Mouse (Mus musculus): ENCODE results near the gene Nab2. TPM values are rescaled to one million over a fixed set of nuclear protein-coding genes. Genes with fewer than 3 reads are reported as not detected.

The Nab2 gene
- polyA plus RNA-seq, 1 experiment from 2014 or later: 4.0 TPM

DNA sequence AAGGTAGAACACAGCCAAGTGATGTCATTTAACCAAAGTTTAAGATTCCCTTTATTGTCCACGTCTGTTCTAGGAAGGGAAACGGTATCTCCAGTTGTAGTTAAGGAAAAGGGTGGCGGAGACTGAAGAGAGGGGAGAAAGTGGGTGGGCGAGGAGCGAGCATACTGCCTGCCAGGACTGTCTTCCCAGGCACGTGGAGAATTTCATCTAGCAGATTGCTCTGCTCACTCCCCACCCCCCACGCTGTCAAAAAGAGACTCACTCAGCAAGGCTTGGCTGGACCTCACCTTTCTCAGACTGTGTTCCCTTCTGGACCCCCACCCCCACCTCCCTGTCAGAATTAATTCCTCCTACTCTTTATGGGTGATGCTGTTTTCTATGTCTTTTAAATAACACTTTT is 802 bp upstream of the Nab2 start:
- peaks cover 61% of the 10 kb centered on the region for H3K27me3 ChIP-seq
- no peak for ATAC-seq (ENCODE audit: low read depth)
- no peaks in the 10 kb centered on the region for H3K36me3 ChIP-seq
- no peak overlapping the region for H3K4me3 ChIP-seq
- no peaks in the 10 kb centered on the region for H3K9me3 ChIP-seq
- H3K4me2 ChIP-seq: peak overlapping the region; percentile 83
- peaks cover 53% of the 10 kb centered on the region for H3K4me1 ChIP-seq (replicated peaks)
- WGBS: 32% methylated on average over 7 of the region's 7 CpGs
- no peak overlapping the region for H3K9ac ChIP-seq
- no peak overlapping the region; the same call in 1 of the 2 replicates for H3K27ac ChIP-seq (replicated peaks)

DNA sequence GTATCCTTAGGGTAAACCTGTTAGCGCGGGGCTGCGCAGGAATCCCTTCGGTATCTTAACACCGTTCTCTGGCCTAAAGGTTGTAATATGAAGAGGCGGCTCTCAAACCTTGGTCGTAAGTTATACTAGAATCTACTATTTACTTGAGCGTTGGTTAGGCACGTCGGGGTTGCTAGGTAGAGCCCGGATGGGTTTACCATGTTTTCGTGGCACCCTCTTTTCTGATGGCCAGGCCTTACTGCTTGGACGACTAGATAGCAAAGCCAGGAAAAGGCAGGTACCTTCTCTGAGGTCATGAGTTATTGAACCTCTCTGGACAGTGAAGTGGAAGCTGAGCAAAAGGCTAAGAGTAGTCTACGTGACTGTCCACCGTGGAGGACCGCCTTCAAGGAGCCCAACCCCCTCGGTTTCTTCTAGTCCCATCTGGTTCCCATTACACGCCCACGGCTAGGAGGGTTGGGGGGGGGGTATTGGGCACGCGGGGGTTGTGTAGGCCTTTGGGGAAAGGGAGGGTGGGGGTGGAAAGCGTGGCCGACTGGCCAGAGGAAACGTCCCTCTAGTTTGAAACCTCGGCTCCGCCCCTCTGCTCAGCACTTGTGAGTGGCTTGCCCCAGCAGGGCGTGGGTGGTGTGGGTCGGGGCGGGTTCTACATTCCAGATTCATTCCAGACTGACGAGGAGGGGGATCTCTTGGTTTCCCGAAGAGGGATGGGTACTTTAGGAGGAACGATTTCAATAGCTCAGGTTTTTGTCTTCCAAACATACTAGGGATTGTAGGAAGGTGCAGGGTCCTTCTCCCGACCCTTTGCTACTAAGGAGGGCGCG is 887 bp downstream of the Nab2 start:
- Histone ChIP-seq H3K9me3 (no peaks in the 10 kb centered on the region), H3K4me2 (peak overlapping the region; percentile 83), H3K27ac (replicated peaks) (peak overlapping the region; percentile 78), H3K4me1 (replicated peaks) (peaks cover 68% of the 10 kb centered on the region), H3K9ac (peak overlapping the region; percentile 72), H3K4me3 (peak overlapping the region; percentile 54), H3K36me3 (no peaks in the 10 kb centered on the region), H3K27me3 (peaks cover 78% of the 10 kb centered on the region)
- peak; percentile 34 for ATAC-seq (ENCODE audit: low read depth)
- 2% methylated on average over 35 of the region's 35 CpGs for WGBS

DNA sequence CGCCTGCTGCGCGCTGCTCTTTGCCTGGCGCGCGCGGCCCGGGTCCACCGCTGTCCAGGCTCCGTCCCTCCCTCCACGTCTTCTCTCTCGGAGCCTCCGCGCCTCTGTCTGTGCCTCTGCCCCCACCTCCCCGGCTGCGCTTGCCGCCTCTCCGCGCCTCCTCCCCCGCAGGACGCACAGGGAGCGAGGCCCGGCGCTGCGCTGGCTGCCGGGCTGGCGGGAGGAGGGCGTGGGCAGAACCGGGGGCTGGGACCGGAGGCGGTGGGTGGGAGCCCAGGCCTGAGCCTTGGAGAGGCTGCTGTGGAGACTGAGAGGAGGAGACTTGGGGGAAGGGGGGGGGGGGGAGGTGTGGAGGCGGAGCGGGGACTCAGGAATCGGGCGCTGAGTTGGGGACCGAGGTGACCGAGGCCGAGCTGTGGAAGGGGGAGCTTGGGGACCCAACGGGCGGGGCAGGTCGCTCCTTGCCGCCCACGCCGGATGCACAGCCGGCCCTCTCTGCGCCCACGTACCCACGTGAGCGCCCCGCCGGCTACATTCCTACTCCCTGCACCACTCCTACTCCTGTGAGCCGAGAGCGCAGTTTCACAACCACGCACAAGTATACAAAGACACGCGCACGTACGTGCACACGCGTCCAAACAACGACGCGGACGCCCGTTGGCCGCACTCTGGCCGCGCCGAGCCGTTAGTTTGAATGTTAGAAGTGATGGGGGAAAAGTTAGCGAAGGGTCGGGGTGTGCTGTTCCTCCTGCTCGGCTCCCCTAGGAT is 1.7 kb downstream of the Nab2 start, which contains the start of gene Nemp1:
Nemp1 (plus strand) TSS at position 401 of the 768 bp plus-strand sequence.
- Histone ChIP-seq H3K36me3 (no peaks in the 10 kb centered on the region), H3K27me3 (peaks cover 86% of the 10 kb centered on the region), H3K9me3 (no peaks in the 10 kb centered on the region), H3K4me1 (replicated peaks) (peaks cover 76% of the 10 kb centered on the region), H3K27ac (replicated peaks) (peak within 1 kb of the TSS; percentile 78), H3K4me3 (peak within 1 kb of the TSS; percentile 54), H3K9ac (peak within 1 kb of the TSS; percentile 72), H3K4me2 (peak within 1 kb of the TSS; percentile 83)
- ATAC-seq (ENCODE audit: low read depth): peak; percentile 44
- under 1% methylated on average over 69 of the region's 73 CpGs for WGBS

DNA sequence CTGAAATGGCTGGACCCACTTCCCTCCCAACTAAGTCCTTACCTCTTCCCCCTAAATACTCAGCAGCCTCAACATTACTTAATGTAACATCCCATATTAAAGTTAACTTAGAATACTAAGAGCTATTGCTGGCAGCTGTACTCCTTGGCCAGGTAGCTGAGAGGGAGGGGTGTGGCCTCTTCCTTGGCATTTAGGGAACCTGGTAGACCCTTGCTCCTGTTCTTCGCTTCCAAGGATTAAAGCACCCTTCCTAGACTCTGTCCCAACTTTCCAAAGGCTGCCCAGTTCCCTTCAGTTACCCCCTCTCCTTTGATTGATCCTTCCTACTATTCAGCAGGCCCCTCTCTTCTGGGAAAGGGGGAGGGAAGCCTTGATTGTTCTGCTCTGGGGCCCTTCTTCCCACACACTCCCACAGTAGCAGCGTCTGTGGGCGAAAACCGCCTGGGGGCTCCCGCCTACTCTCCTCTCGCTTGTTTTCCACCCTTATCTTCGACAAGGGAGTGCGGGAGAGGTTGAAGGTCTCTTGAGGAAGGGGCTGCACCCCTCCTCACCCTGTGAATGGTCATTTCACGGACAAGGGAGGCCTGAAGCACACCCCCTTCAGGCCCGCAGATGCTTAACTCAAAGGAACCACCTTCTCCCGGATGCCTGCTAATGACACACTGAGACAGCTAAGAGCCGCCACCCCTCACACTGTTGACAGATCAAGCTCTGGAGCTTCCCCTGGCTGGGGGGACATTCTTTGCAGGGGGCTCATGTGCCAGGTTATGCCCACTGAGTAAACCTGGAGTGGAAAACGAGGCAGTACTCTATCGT is 2.8 kb downstream of the Nab2 start:
- Histone ChIP-seq H3K9me3 (no peaks in the 10 kb centered on the region), H3K9ac (peak overlapping the region; percentile 72), H3K4me1 (replicated peaks) (peaks cover 81% of the 10 kb centered on the region), H3K4me2 (peak overlapping the region; percentile 83), H3K27ac (replicated peaks) (peak overlapping the region; percentile 75), H3K27me3 (peaks cover 97% of the 10 kb centered on the region), H3K4me3 (peak overlapping the region; percentile 54), H3K36me3 (no peaks in the 10 kb centered on the region)
- ATAC-seq (ENCODE audit: low read depth): no peak
- WGBS: 4% methylated on average over 14 of the region's 14 CpGs

DNA sequence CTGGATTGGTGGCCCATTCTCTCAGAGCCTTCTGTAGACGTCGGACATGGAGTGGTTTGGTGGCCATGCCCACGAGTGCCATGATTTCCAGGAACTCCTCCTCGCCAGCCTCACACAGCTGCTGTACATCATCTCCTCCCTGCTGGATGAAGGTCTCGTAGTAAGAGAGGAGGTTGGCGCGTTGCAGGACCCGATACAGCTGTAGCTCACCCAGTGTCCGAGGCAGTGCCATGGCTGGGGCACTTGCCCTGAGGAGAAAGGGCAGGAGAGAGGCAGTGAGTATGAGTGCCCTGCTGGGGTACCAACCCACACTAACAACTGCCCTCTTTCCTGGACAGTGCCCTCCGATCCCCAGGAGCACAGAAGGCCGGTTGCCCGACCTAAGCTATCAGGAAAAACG is 3.5 kb downstream of the Nab2 start:
- Histone ChIP-seq H3K9me3 (no peaks in the 10 kb centered on the region), H3K9ac (peak overlapping the region; percentile 72; the same call in 1 of the 2 replicates), H3K4me3 (peak overlapping the region; percentile 54), H3K27me3 (peaks cover 100% of the 10 kb centered on the region), H3K4me1 (replicated peaks) (peaks cover 81% of the 10 kb centered on the region), H3K27ac (replicated peaks) (no peak overlapping the region), H3K36me3 (no peaks in the 10 kb centered on the region), H3K4me2 (peak overlapping the region; percentile 83)
- 8% methylated on average over 13 of the region's 13 CpGs for WGBS
- ATAC-seq (ENCODE audit: low read depth): no peak

DNA sequence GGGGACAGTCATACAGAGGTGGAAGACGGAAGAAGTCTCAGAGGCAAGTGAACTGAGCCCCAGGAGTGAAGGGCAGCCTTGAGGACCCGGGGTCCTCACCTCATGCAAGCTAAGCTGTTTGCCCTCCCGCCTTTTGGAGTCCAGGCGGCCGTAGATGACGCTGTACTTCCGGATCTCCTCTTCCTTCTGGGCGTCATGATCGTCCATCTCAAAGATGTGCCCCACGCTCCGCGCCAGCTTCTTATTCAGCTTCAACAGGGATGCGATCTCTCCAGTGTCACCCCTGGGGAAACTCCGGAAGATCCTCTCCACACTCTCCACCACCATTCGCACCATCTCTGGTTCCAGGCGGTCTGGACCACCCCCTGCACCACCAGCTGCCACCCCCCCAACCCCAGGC is 4.2 kb downstream of the Nab2 start:
- peak overlapping the region; percentile 83 for H3K4me2 ChIP-seq
- ATAC-seq (ENCODE audit: low read depth): no peak
- WGBS: 9% methylated on average over 16 of the region's 16 CpGs
- peaks cover 100% of the 10 kb centered on the region for H3K27me3 ChIP-seq
- no peak overlapping the region for H3K27ac ChIP-seq (replicated peaks)
- H3K36me3 ChIP-seq: no peaks in the 10 kb centered on the region
- no peaks in the 10 kb centered on the region for H3K9me3 ChIP-seq
- H3K9ac ChIP-seq: 0 out of 2 replicates have a peak overlapping the region, but pooled peaks have one; percentile 18
- H3K4me1 ChIP-seq (replicated peaks): peaks cover 78% of the 10 kb centered on the region
- 0 out of 2 replicates have a peak overlapping the region, but pooled peaks have one; percentile 54 for H3K4me3 ChIP-seq

DNA sequence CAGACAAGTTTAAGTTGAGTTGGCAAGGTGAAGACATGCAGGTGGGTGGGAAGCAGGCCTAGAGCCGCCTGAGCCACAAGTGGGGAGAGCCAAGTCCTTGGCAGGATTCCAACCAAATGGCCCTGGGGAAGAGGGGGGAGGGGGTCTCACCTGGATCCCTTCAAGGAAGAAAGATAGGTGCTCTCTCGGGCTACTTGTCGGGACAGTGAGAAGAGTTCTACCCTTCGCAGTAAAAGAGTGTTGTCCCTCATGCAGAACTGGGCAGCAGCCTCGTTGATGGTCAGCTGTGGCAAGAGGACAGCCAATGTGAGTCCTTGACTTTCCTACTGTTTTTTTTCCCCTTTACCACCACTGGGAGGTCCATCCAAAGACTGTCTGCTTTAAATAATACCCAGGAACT is 4.8 kb downstream of the Nab2 start:
- Histone ChIP-seq H3K4me1 (replicated peaks) (peaks cover 72% of the 10 kb centered on the region), H3K4me2 (peak overlapping the region; percentile 83; the same call in 1 of the 2 replicates), H3K27me3 (peaks cover 94% of the 10 kb centered on the region), H3K9ac (no peak overlapping the region), H3K36me3 (no peaks in the 10 kb centered on the region), H3K9me3 (no peaks in the 10 kb centered on the region), H3K27ac (replicated peaks) (no peak overlapping the region), H3K4me3 (no peak overlapping the region)
- no peak for ATAC-seq (ENCODE audit: low read depth)
- 12% methylated on average over 5 of the region's 5 CpGs for WGBS

DNA sequence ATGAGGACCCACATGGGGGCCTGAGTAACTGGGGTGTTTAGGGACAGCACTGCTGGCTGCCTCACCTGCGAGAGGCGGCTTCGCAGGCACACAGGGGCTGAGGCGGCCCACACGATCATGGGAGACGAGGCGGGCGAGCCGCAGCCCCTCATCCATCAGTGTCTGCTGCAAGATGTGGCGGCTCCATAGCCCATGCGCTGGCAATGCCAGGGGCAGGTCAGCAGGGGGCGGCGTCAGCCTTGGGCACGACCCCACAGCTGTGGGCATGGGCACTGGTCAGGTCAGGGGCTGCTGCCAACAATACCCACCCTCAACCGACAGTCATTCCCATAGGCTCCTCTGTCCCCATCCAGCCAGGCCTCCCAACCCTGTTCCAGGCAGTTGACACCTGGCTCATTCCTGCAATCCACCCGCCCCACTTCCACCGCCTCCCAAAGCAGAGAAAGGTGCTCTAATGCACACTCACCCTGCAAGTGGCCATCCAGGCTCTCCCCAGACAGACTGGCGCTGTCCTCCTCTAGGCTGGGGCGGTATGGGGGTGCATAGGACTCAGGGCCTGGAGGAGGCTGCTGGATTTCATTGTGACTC is 5.6 kb downstream of the Nab2 start:
- peak overlapping the region; percentile 10; the same call in 1 of the 2 replicates for H3K4me3 ChIP-seq
- H3K27me3 ChIP-seq: peaks cover 92% of the 10 kb centered on the region

DNA sequence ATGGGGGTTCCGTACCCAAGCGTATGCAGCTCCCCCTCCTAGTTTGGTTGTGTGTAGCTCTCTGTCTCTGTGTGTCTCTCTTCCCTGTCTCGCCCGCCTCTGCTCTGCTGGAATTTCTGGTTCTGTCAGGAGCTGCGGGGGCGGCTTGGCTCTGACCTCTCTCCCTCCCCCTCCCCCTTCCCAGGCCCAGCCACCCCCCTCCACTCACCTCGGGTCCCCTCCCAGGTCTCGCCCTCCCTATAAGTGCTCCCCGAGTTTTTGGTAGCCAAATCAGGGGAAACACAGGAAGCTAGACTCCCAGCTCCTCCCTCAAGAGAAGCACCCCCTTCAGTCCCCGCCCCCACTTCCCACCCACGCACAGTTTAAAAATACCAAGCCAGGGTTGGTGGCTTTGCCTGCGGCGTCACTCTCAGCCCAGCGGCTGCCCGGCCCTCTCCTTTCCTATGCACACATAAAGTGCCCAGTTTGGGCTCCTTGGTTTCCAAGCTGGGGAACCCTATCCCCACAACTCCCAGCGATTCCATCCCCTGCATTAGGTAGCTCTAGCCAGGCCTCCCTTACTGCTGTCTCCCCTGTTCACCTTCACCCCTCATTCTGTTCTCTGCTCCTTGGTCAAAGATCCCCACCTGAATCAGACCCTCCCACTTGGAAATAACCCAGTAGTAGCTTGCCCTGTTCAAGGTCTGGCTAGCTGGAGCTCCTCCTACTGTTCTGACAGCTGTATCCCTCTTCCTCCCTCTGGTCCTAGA is 6.3 kb downstream of the Nab2 start:
- H3K9me3 ChIP-seq: no peaks in the 10 kb centered on the region
- no peaks in the 10 kb centered on the region for H3K36me3 ChIP-seq
- H3K4me1 ChIP-seq (replicated peaks): peaks cover 57% of the 10 kb centered on the region
- no peak for ATAC-seq (ENCODE audit: low read depth)
- WGBS: 3% methylated on average over 16 of the region's 16 CpGs
- peak overlapping the region; percentile 45 for H3K9ac ChIP-seq
- peaks cover 85% of the 10 kb centered on the region for H3K27me3 ChIP-seq
- no peak overlapping the region for H3K27ac ChIP-seq (replicated peaks)
- H3K4me2 ChIP-seq: peak overlapping the region; percentile 42
- peak overlapping the region; percentile 10; the same call in 1 of the 2 replicates for H3K4me3 ChIP-seq

More for the DNA sequence above, 5.6 kb downstream of the Nab2 start:
- 10% methylated on average over 19 of the region's 19 CpGs for WGBS
- no peak overlapping the region for H3K27ac ChIP-seq (replicated peaks)
- ATAC-seq (ENCODE audit: low read depth): no peak
- no peaks in the 10 kb centered on the region for H3K9me3 ChIP-seq
- H3K4me1 ChIP-seq (replicated peaks): peaks cover 63% of the 10 kb centered on the region
- no peaks in the 10 kb centered on the region for H3K36me3 ChIP-seq
- H3K9ac ChIP-seq: peak overlapping the region; percentile 44; the same call in 1 of the 2 replicates
- peak overlapping the region; percentile 42 for H3K4me2 ChIP-seq

DNA sequence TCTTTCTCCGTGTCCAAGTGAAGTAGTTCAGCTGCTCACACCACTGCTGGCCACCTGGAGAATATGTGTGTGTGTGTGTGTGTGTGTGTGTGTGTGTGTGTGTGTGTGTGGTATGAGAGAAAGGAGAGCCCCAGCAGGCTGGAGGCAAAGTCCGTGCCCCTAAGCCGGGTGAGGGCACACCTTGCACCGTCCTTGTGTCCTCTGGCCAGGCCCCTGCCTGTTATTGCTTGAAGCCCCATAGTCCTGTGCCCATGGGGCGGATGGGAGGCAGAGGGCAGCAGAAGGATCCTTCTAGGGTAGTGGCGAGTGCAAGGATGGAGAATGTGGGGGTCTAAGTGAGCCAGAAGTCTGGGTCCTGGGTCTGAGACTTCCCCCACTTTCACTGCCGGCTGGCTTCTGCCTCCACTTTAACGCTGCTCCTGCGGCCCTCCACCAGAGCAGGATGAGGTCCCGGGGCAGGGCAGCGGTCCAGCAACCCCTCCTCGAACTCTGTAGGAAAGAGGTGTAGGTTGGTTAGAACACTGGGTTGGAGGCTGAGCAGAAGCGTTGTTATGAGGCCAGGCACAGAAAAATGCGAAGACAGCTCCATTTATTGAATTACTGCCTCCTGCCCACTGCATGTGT is 7.0 kb downstream of the Nab2 start:
- peak overlapping the region; percentile 42 for H3K4me2 ChIP-seq
- H3K9ac ChIP-seq: peak overlapping the region; percentile 45
- no peak for ATAC-seq (ENCODE audit: low read depth)
- no peaks in the 10 kb centered on the region for H3K36me3 ChIP-seq
- WGBS: 15% methylated on average over 14 of the region's 14 CpGs
- H3K27ac ChIP-seq (replicated peaks): no peak overlapping the region
- H3K9me3 ChIP-seq: no peaks in the 10 kb centered on the region
- no peak overlapping the region for H3K4me3 ChIP-seq
- H3K4me1 ChIP-seq (replicated peaks): peaks cover 50% of the 10 kb centered on the region
- H3K27me3 ChIP-seq: peaks cover 78% of the 10 kb centered on the region

Data from neural tube, embryonic 13.5 days (tissue).